Mouse (Mus musculus): Measurements from ENCODE around the gene Gm7534. TPM values are rescaled to one million over a fixed set of nuclear protein-coding genes. Genes with fewer than 3 reads are reported as not detected.
"Not testable (repeated sequence)": the region's sequence is repeated elsewhere in the genome, so short reads cannot be mapped to it uniquely, and the experiment has no call there.

The Gm7534 gene
- polyA plus RNA-seq, 1 experiment from 2014 or later, result not detected

- 87% methylated on average over 10 of the region's 10 CpGs for WGBS
- H3K27ac ChIP-seq (replicated peaks), result no peak overlapping the region
- H3K4me3 ChIP-seq (ENCODE audit: low read depth, low read length), result no peak overlapping the region
- no peak for DNase-seq (ENCODE audit: low spot score)
- no peaks in the 10 kb centered on the region for H3K9me3 ChIP-seq (ENCODE audit: control insufficient read depth, low read length)
- no peak for TF ChIP-seq EP300 (optimal IDR thresholded peaks at IDR 0.05)
- H3K4me1 ChIP-seq (replicated peaks; ENCODE audit: control insufficient read depth, insufficient read depth), result no peaks in the 10 kb centered on the region
- H3K9ac ChIP-seq (ENCODE audit: low read length), result no peak overlapping the region
- no peaks in the 10 kb centered on the region; the same call in 1 of the 2 replicates for H3K36me3 ChIP-seq (ENCODE audit: control insufficient read depth, insufficient read depth, low read length)
- no peaks in the 10 kb centered on the region for H3K27me3 ChIP-seq (ENCODE audit: control insufficient read depth, insufficient read depth, low read length)
- ATAC-seq (ENCODE audit: low FRiP score, low TSS enrichment), result no peak
- no peak overlapping the region for H3K4me2 ChIP-seq (replicated peaks; ENCODE audit: low read depth)
Measured at GRCm38 (mm10) chr4:134155961-134156465, 46.8 kb downstream of the Gm7534 start.

- Histone ChIP-seq H3K4me2 (replicated peaks; ENCODE audit: low read depth) (no peak overlapping the region), H3K9me3 (ENCODE audit: control insufficient read depth, low read length) (no peaks in the 10 kb centered on the region), H3K4me1 (replicated peaks; ENCODE audit: control insufficient read depth, insufficient read depth) (no peaks in the 10 kb centered on the region), H3K27ac (replicated peaks) (no peak overlapping the region), H3K27me3 (ENCODE audit: control insufficient read depth, insufficient read depth, low read length) (no peaks in the 10 kb centered on the region), H3K4me3 (ENCODE audit: low read depth, low read length) (no peak overlapping the region), H3K36me3 (ENCODE audit: control insufficient read depth, insufficient read depth, low read length) (no peaks in the 10 kb centered on the region; the same call in 1 of the 2 replicates), H3K9ac (ENCODE audit: low read length) (no peak overlapping the region)
- no peak for DNase-seq (ENCODE audit: low spot score)
- TF ChIP-seq CTCF (IDR thresholded peaks at IDR 0.05; ENCODE audit: low read depth) (no peak), EP300 (optimal IDR thresholded peaks at IDR 0.05) (no peak)
- no peak for ATAC-seq (ENCODE audit: low FRiP score, low TSS enrichment)
- WGBS, result 89% methylated on average over 6 of the region's 6 CpGs
Measured at GRCm38 (mm10) chr4:134155531-134155930, 47.3 kb downstream of the Gm7534 start.

- DNase-seq (ENCODE audit: low spot score) (peak; percentile 13), ATAC-seq (ENCODE audit: low FRiP score, low TSS enrichment) (no peak)
- Histone ChIP-seq H3K27me3 (ENCODE audit: control insufficient read depth, insufficient read depth, low read length) (no peaks in the 10 kb centered on the region), H3K4me3 (ENCODE audit: low read depth, low read length) (no peak overlapping the region), H3K27ac (replicated peaks) (no peak overlapping the region), H3K9ac (ENCODE audit: low read length) (no peak overlapping the region), H3K36me3 (ENCODE audit: control insufficient read depth, insufficient read depth, low read length) (peaks cover 2% of the 10 kb centered on the region), H3K4me2 (replicated peaks; ENCODE audit: low read depth) (no peak overlapping the region), H3K9me3 (ENCODE audit: control insufficient read depth, low read length) (no peaks in the 10 kb centered on the region), H3K4me1 (replicated peaks; ENCODE audit: control insufficient read depth, insufficient read depth) (no peaks in the 10 kb centered on the region)
- WGBS, result 94% methylated on average over 3 of the region's 3 CpGs
- no peak for TF ChIP-seq CTCF (IDR thresholded peaks at IDR 0.05; ENCODE audit: low read depth)
Measured at GRCm38 (mm10) chr4:134154354-134154753, 48.5 kb downstream of the Gm7534 start.

- H3K36me3 ChIP-seq (ENCODE audit: control insufficient read depth, insufficient read depth, low read length), result peaks cover 2% of the 10 kb centered on the region
- ATAC-seq (ENCODE audit: low FRiP score, low TSS enrichment), result no peak
- no peak overlapping the region for H3K4me2 ChIP-seq (replicated peaks; ENCODE audit: low read depth)
- H3K27ac ChIP-seq (replicated peaks), result no peak overlapping the region
- no peaks in the 10 kb centered on the region for H3K9me3 ChIP-seq (ENCODE audit: control insufficient read depth, low read length)
- no peaks in the 10 kb centered on the region for H3K27me3 ChIP-seq (ENCODE audit: control insufficient read depth, insufficient read depth, low read length)
- no peak for TF ChIP-seq CTCF (IDR thresholded peaks at IDR 0.05; ENCODE audit: low read depth)
- TF ChIP-seq EP300 (optimal IDR thresholded peaks at IDR 0.05), result no peak
- 89% methylated on average over 3 of the region's 3 CpGs for WGBS
- no peak for DNase-seq (ENCODE audit: low spot score)
- no peak overlapping the region for H3K4me3 ChIP-seq (ENCODE audit: low read depth, low read length)
- no peak overlapping the region for H3K9ac ChIP-seq (ENCODE audit: low read length)
- H3K4me1 ChIP-seq (replicated peaks; ENCODE audit: control insufficient read depth, insufficient read depth), result no peaks in the 10 kb centered on the region
Measured at GRCm38 (mm10) chr4:134153656-134154055, 49.1 kb downstream of the Gm7534 start.

- ATAC-seq (ENCODE audit: low FRiP score, low TSS enrichment) (no peak), DNase-seq (ENCODE audit: low spot score) (no peak)
- Histone ChIP-seq H3K36me3 (ENCODE audit: control insufficient read depth, insufficient read depth, low read length) (peaks cover 5% of the 10 kb centered on the region), H3K27me3 (ENCODE audit: control insufficient read depth, insufficient read depth, low read length) (no peaks in the 10 kb centered on the region), H3K4me3 (ENCODE audit: low read depth, low read length) (no peak overlapping the region), H3K9me3 (ENCODE audit: control insufficient read depth, low read length) (no peaks in the 10 kb centered on the region), H3K27ac (replicated peaks) (no peak overlapping the region), H3K4me1 (replicated peaks; ENCODE audit: control insufficient read depth, insufficient read depth) (no peaks in the 10 kb centered on the region), H3K9ac (ENCODE audit: low read length) (no peak overlapping the region), H3K4me2 (replicated peaks; ENCODE audit: low read depth) (no peak overlapping the region)
- TF ChIP-seq CTCF (IDR thresholded peaks at IDR 0.05; ENCODE audit: low read depth), result no peak
- no peak for TF ChIP-seq EP300 (optimal IDR thresholded peaks at IDR 0.05)
- WGBS, result 95% methylated on average over 3 of the region's 3 CpGs
Measured at GRCm38 (mm10) chr4:134152112-134152511, 50.7 kb downstream of the Gm7534 start.

GRCm38 (mm10) chr4:134149389-134149788 is 53.4 kb downstream of the Gm7534 start:
- H3K9ac ChIP-seq (ENCODE audit: low read length), result no peak overlapping the region
- no peak overlapping the region for H3K27ac ChIP-seq (replicated peaks)
- TF ChIP-seq CTCF (IDR thresholded peaks at IDR 0.05; ENCODE audit: low read depth), result no peak
- TF ChIP-seq EP300 (optimal IDR thresholded peaks at IDR 0.05), result no peak
- DNase-seq (ENCODE audit: low spot score) (no peak), ATAC-seq (ENCODE audit: low FRiP score, low TSS enrichment) (no peak)
- no peak overlapping the region for H3K4me2 ChIP-seq (replicated peaks; ENCODE audit: low read depth)
- peaks cover 5% of the 10 kb centered on the region for H3K36me3 ChIP-seq (ENCODE audit: control insufficient read depth, insufficient read depth, low read length)
- WGBS, result 89% methylated on average over 4 of the region's 4 CpGs
- H3K4me3 ChIP-seq (ENCODE audit: low read depth, low read length), result no peak overlapping the region
- H3K4me1 ChIP-seq (replicated peaks; ENCODE audit: control insufficient read depth, insufficient read depth), result no peaks in the 10 kb centered on the region
- H3K9me3 ChIP-seq (ENCODE audit: control insufficient read depth, low read length), result no peaks in the 10 kb centered on the region
- H3K27me3 ChIP-seq (ENCODE audit: control insufficient read depth, insufficient read depth, low read length), result no peaks in the 10 kb centered on the region

GRCm38 (mm10) chr4:134144297-134144696 is 58.5 kb downstream of the Gm7534 start:
- H3K4me3 ChIP-seq (ENCODE audit: low read depth, low read length); H3K4me1 ChIP-seq (replicated peaks; ENCODE audit: control insufficient read depth, insufficient read depth); H3K9me3 ChIP-seq (ENCODE audit: control insufficient read depth, low read length); H3K4me2 ChIP-seq (replicated peaks; ENCODE audit: low read depth); H3K36me3 ChIP-seq (ENCODE audit: control insufficient read depth, insufficient read depth, low read length); H3K9ac ChIP-seq (ENCODE audit: low read length); H3K27me3 ChIP-seq (ENCODE audit: control insufficient read depth, insufficient read depth, low read length); H3K27ac ChIP-seq (replicated peaks); DNase-seq (ENCODE audit: low spot score); ATAC-seq (ENCODE audit: low FRiP score, low TSS enrichment): not testable (repeated sequence)
- 97% methylated on average over 5 of the region's 5 CpGs for WGBS

Measured in stomach, postnatal 0 days (tissue).